11 mouse cellular contexts compared by ENCODE assay signal in genomic region chr2:92806481-92807195, GRCm38 (mm10).
A peak's percentile ranks its signal among the peaks of the same experiment; 100 is the strongest.
DNase-seq lines count a peak whose midpoint lies in the region; ATAC-seq and TF ChIP-seq lines count a peak whose summit lies in the region.
"Had no signal": no experiment of that assay in that cellular context is flagged by ENCODE, and none has a peak within 500 bp of the region (broad histone marks: within the 10 kb centered on the region; RNA-seq: fewer than 3 reads in every experiment).

No protein-coding gene starts in this region.

- no peaks in the 10 kb centered on the region for H3K9me3 ChIP-seq in hindbrain, embryonic 10.5 days
- no peaks in the 10 kb centered on the region for H3K9me3 ChIP-seq in midbrain, embryonic 13.5 days
- H3K9me3 ChIP-seq: limb, embryonic 15.5 days had no signal

- peak; percentile 32 for DNase-seq in embryo, embryonic 11 days
- DNase-seq in embryo, embryonic 10 days (ENCODE audit: low spot score) = no peak
- peak; percentile 26 for DNase-seq in hindbrain, embryonic 10.5 days (ENCODE audit: low spot score)
- no peak for DNase-seq in frontal cortex, adult 2 months (ENCODE audit: extremely low spot score in 1 of 2, low spot score in 1 of 2)
- no peak for DNase-seq in urinary bladder, postnatal 36 days (ENCODE audit: low spot score in 2 of 2)
- no peak for DNase-seq in heart, postnatal 36 days
- DNase-seq: kidney, postnatal 25 days had no signal

- 0 out of 2 replicates have a peak overlapping the region, but pooled peaks have one; percentile 10 for H3K9ac ChIP-seq in midbrain, embryonic 13.5 days (replicated peaks)
- H3K9ac ChIP-seq: limb, embryonic 15.5 days had no signal

- 19% methylated on average over 7 of the region's 7 CpGs for WGBS in hindbrain, embryonic 10.5 days
- 16% methylated on average over 6 of the region's 7 CpGs for WGBS in midbrain, embryonic 13.5 days

- no peak overlapping the region for H3K4me3 ChIP-seq in cortical plate, adult 2 months (ENCODE audit: insufficient read depth, low read length)
- no peak overlapping the region for H3K4me3 ChIP-seq in hindbrain, embryonic 10.5 days
- H3K4me3 ChIP-seq in midbrain, embryonic 13.5 days (replicated peaks) = no peak overlapping the region
- H3K4me3 ChIP-seq: limb, embryonic 15.5 days had no signal

- peaks cover 14% of the 10 kb centered on the region for H3K4me1 ChIP-seq in cortical plate, adult 2 months (ENCODE audit: control insufficient read depth, insufficient read depth, low read length)
- peaks cover 57% of the 10 kb centered on the region for H3K4me1 ChIP-seq in hindbrain, embryonic 10.5 days (replicated peaks)
- peaks cover 53% of the 10 kb centered on the region for H3K4me1 ChIP-seq in midbrain, embryonic 13.5 days (replicated peaks)

- peaks cover 6% of the 10 kb centered on the region; the same call in 1 of the 2 replicates for H3K27me3 ChIP-seq in hindbrain, embryonic 10.5 days (ENCODE audit: insufficient read depth, poor library complexity, severe bottlenecking)
- 0 out of 2 replicates have a peak, but pooled peaks cover 4% of the 10 kb centered on the region for H3K27me3 ChIP-seq in midbrain, embryonic 13.5 days
- H3K27me3 ChIP-seq: limb, embryonic 15.5 days had no signal

- peak; percentile 65 for ATAC-seq in midbrain, embryonic 13.5 days

- intact Hi-C loops in heart, postnatal 36 days (cut with DNase I) = no loop called here

- H3K27ac ChIP-seq in cortical plate, adult 2 months (ENCODE audit: insufficient read depth, low read length) = peak overlapping the region; percentile 62; the same call in 1 of the 2 replicates
- H3K27ac ChIP-seq in hindbrain, embryonic 10.5 days = peak overlapping the region; percentile 88
- H3K27ac ChIP-seq in midbrain, embryonic 13.5 days = peak overlapping the region; percentile 91
- H3K27ac ChIP-seq: limb, embryonic 15.5 days had no signal

- no peaks in the 10 kb centered on the region for H3K36me3 ChIP-seq in hindbrain, embryonic 10.5 days
- H3K36me3 ChIP-seq in midbrain, embryonic 13.5 days = no peaks in the 10 kb centered on the region
- H3K36me3 ChIP-seq: limb, embryonic 15.5 days had no signal

- no peak for TF ChIP-seq CTCF in cortical plate, adult 2 months (IDR thresholded peaks at IDR 0.05; ENCODE audit: extremely low read depth, insufficient read depth, low read length)

- TF ChIP-seq POLR2A in cortical plate, adult 2 months (IDR thresholded peaks at IDR 0.05; ENCODE audit: extremely low read depth, insufficient read depth, low read length) = no peak

- H3K4me2 ChIP-seq in midbrain, embryonic 13.5 days (replicated peaks) = no peak overlapping the region
- H3K4me2 ChIP-seq: heart, embryonic 11.5 days; limb, embryonic 15.5 days had no signal

Comparison
In these comparisons a context has a peak if more than half of its experiments do, and no peak if none do; other contexts are left out.
1. DNase-seq: peak in embryo, embryonic 11 days (single experiment) and hindbrain, embryonic 10.5 days (single experiment); none in embryo, embryonic 10 days (single experiment), frontal cortex, adult 2 months (0 of 2), urinary bladder, postnatal 36 days (0 of 2) and heart, postnatal 36 days (0 of 2).
2. Peak in every context shown above with its lines, with median percentiles within 50 percentile points of each other: H3K27ac ChIP-seq.